In genomic region chr2:131053851-131054645, GRCm38 (mm10) we compare ENCODE assay signal across 8 mouse cellular contexts. TPM values are rescaled to one million over a fixed set of nuclear protein-coding genes. Genes with fewer than 3 reads are reported as not detected.
DNase-seq lines count a peak whose midpoint lies in the region; ATAC-seq and TF ChIP-seq lines count a peak whose summit lies in the region.
"Had no signal": no experiment of that assay in that cellular context is flagged by ENCODE, and none has a peak within 500 bp of the region (broad histone marks: within the 10 kb centered on the region; RNA-seq: fewer than 3 reads in every experiment).

No protein-coding gene starts in this region.

- TF ChIP-seq EP300 in liver, postnatal 0 days (IDR thresholded peaks at IDR 0.05; ENCODE audit: low read depth) = no peak

- H3K4me2 ChIP-seq in forebrain, postnatal 0 days (ENCODE audit: low read depth) = peak overlapping the region; percentile 46
- H3K4me2 ChIP-seq in liver, postnatal 0 days (ENCODE audit: low read depth, low read length) = peak overlapping the region; percentile 55

- WGBS in thymus, adult 2 months = 3% methylated on average over 45 of the region's 45 CpGs
- 3% methylated on average over 45 of the region's 45 CpGs for WGBS in forebrain, postnatal 0 days
- 3% methylated on average over 45 of the region's 45 CpGs for WGBS in liver, postnatal 0 days (ENCODE audit: insufficient replicate concordance)

- ATAC-seq in forebrain, postnatal 0 days = peak; percentile 14
- no peak for ATAC-seq in liver, postnatal 0 days

- H3K27me3 ChIP-seq in thymus, adult 2 months (ENCODE audit: control insufficient read depth, insufficient read depth, low read length) = peaks cover 15% of the 10 kb centered on the region
- H3K27me3 ChIP-seq in forebrain, postnatal 0 days (ENCODE audit: insufficient read depth, low read length) = peaks cover 44% of the 10 kb centered on the region
- H3K27me3 ChIP-seq in liver, postnatal 0 days (ENCODE audit: insufficient read depth, low read length) = peaks cover 47% of the 10 kb centered on the region

- no peak overlapping the region for H3K4me3 ChIP-seq in thymus, adult 2 months (ENCODE audit: control insufficient read depth, insufficient read depth, low read length)
- peak overlapping the region; percentile 30 for H3K4me3 ChIP-seq in forebrain, postnatal 0 days (ENCODE audit: low read depth, low read length)
- H3K4me3 ChIP-seq in liver, postnatal 0 days (ENCODE audit: low read depth, low read length) = peak overlapping the region; percentile 21

- no peak for TF ChIP-seq CTCF in thymus, adult 2 months (IDR thresholded peaks at IDR 0.05; ENCODE audit: borderline replicate concordance, control insufficient read depth, extremely low read depth, insufficient read depth, low read length, poor library complexity)
- no peak for TF ChIP-seq CTCF in forebrain, postnatal 0 days (IDR thresholded peaks at IDR 0.05; ENCODE audit: low read depth)
- no peak for TF ChIP-seq CTCF in liver, postnatal 0 days (IDR thresholded peaks at IDR 0.05; ENCODE audit: low read depth)

- no peak overlapping the region for H3K27ac ChIP-seq in thymus, adult 2 months (ENCODE audit: control insufficient read depth, insufficient read depth, low read length)
- no peak overlapping the region for H3K27ac ChIP-seq in forebrain, postnatal 0 days (ENCODE audit: low read depth, low read length)
- no peak overlapping the region for H3K27ac ChIP-seq in liver, postnatal 0 days (ENCODE audit: low read depth)

- TF ChIP-seq POLR2A in thymus, adult 2 months (IDR thresholded peaks at IDR 0.05; ENCODE audit: control insufficient read depth, extremely low read depth, insufficient read depth, low read length, poor library complexity) = no peak

- H3K9ac ChIP-seq in forebrain, postnatal 0 days = peak overlapping the region; percentile 31; the same call in 1 of the 2 replicates
- no peak overlapping the region for H3K9ac ChIP-seq in liver, postnatal 0 days (replicated peaks)

- H3K36me3 ChIP-seq in thymus, adult 2 months (ENCODE audit: control insufficient read depth, insufficient read depth, low read length) = no peaks in the 10 kb centered on the region
- H3K36me3 ChIP-seq in forebrain, postnatal 0 days (ENCODE audit: insufficient read depth) = no peaks in the 10 kb centered on the region
- H3K36me3 ChIP-seq in liver, postnatal 0 days (replicated peaks; ENCODE audit: insufficient read depth, low read length) = no peaks in the 10 kb centered on the region

- H3K9me3 ChIP-seq in forebrain, postnatal 0 days (ENCODE audit: low read length) = no peaks in the 10 kb centered on the region
- H3K9me3 ChIP-seq in liver, postnatal 0 days (ENCODE audit: low read length) = no peaks in the 10 kb centered on the region

- peak; percentile 19 for DNase-seq in thymus, adult 2 months
- no peak for DNase-seq in thymus, adult 18-20 months
- DNase-seq in forebrain, postnatal 0 days = no peak
- DNase-seq in liver, postnatal 0 days = peak; percentile 29
- DNase-seq in adrenal gland, postnatal 4 days (ENCODE audit: low spot score in 2 of 2) = no peak
- DNase-seq in spleen, postnatal 4 days (ENCODE audit: low spot score in 2 of 2) = no peak
- DNase-seq in natural killer cell, adult 2 months (ENCODE audit: low spot score in 2 of 2) = no peak

- H3K4me1 ChIP-seq in thymus, adult 2 months (replicated peaks; ENCODE audit: control insufficient read depth, insufficient read depth, low read length) = peaks cover 9% of the 10 kb centered on the region; the same call in 1 of the 2 replicates
- peaks cover 6% of the 10 kb centered on the region; the same call in 1 of the 2 replicates for H3K4me1 ChIP-seq in forebrain, postnatal 0 days (ENCODE audit: insufficient read depth)
- H3K4me1 ChIP-seq in liver, postnatal 0 days (ENCODE audit: insufficient read depth) = peaks cover 19% of the 10 kb centered on the region

RNA-seq across cellular contexts. Expression of gene Adam33, which starts 9.6 kb away (rescaled TPM):
- polyA plus RNA-seq in thymus, adult 2 months (2012; rRNA removed) = 4.2 and 7.7 TPM in 2 replicates
- total RNA-seq in forebrain, postnatal 0 days (2014; rRNA removed) = 0.77 and 3.1 TPM in 2 replicates
- 0.82 and 0.85 TPM in 2 replicates for polyA plus RNA-seq in forebrain, postnatal 0 days (2015; fragmentation: Nextera tagmentation; extraction: Ambion mirVana)
- 1.2 TPM in 2 replicates for polyA plus RNA-seq in liver, postnatal 0 days (2015; fragmentation: Nextera tagmentation; extraction: Ambion mirVana)
- total RNA-seq in adrenal gland, postnatal 4 days (2021) = 1 to 10 TPM; 5.6 to 6.8 TPM
- total RNA-seq: neutrophil, adult 5-6 weeks had no signal

RNA-seq across cellular contexts. Expression of gene Gfra4, which starts 11.2 kb away (rescaled TPM):
- 12.7 and 14.3 TPM in 2 replicates for polyA plus RNA-seq in thymus, adult 2 months (2012; rRNA removed)
- 39.8 and 52.0 TPM in 2 replicates for total RNA-seq in forebrain, postnatal 0 days (2014; rRNA removed)
- 53.7 and 61.9 TPM in 2 replicates for polyA plus RNA-seq in forebrain, postnatal 0 days (2015; fragmentation: Nextera tagmentation; extraction: Ambion mirVana)
- 0.07 and 0.26 TPM in 2 replicates for polyA plus RNA-seq in liver, postnatal 0 days (2015; fragmentation: Nextera tagmentation; extraction: Ambion mirVana)
- total RNA-seq in adrenal gland, postnatal 4 days (2021) = 10 to 100 TPM; 10.1 to 11.4 TPM
- total RNA-seq: neutrophil, adult 5-6 weeks had no signal

RNA-seq across cellular contexts. Expression of gene Siglec1, which starts 32.5 kb away (rescaled TPM):
- polyA plus RNA-seq in thymus, adult 2 months (2012; rRNA removed) = 10.4 and 14.5 TPM in 2 replicates
- total RNA-seq in forebrain, postnatal 0 days (2014; rRNA removed) = 0.62 and 1.7 TPM in 2 replicates
- polyA plus RNA-seq in forebrain, postnatal 0 days (2015; fragmentation: Nextera tagmentation; extraction: Ambion mirVana) = 0.18 and 0.19 TPM in 2 replicates
- 1.9 and 2.0 TPM in 2 replicates for polyA plus RNA-seq in liver, postnatal 0 days (2015; fragmentation: Nextera tagmentation; extraction: Ambion mirVana)
- total RNA-seq in adrenal gland, postnatal 4 days (2021) = 1 to 10 TPM; 2.6 to 3.0 TPM

Comparison
In these comparisons a context has a peak if more than half of its experiments do, and no peak if none do; other contexts are left out.
1. DNase-seq: peak in thymus, adult 2 months (single experiment) and liver, postnatal 0 days (single experiment); none in thymus, adult 18-20 months (0 of 2), forebrain, postnatal 0 days (single experiment), adrenal gland, postnatal 4 days (0 of 2), spleen, postnatal 4 days (0 of 2) and natural killer cell, adult 2 months (0 of 2).
2. RNA of gene Gfra4, which starts 11.2 kb away (polyA plus RNA-seq): 53.7 to 61.9 TPM in forebrain, postnatal 0 days and 12.7 to 14.3 TPM in thymus, adult 2 months; 0.07 to 0.26 TPM in liver, postnatal 0 days; every median in the first group is over 10 times any median in the second.